In genomic region chr11:100568692-100569091, GRCm38 (mm10) we compare ENCODE assay signal across 25 mouse cellular contexts. TPM values are rescaled to one million over a fixed set of nuclear protein-coding genes. Genes with fewer than 3 reads are reported as not detected.
"Had no signal": no experiment of that assay in that cellular context is flagged by ENCODE, and none has a peak within 500 bp of the region (broad histone marks: within the 10 kb centered on the region; RNA-seq: fewer than 3 reads in every experiment).

No protein-coding gene starts in this region.

- ATAC-seq: hindbrain, embryonic 16.5 days; hindbrain, postnatal 0 days; inflammation-experienced regulatory T-cells, adult 6 months; intestine, embryonic 15.5 days; intestine, embryonic 16.5 days had no signal

- H3K27me3 ChIP-seq: heart, embryonic 15.5 days had no signal

- H3K4me2 ChIP-seq: heart, embryonic 11.5 days; heart, embryonic 12.5 days; heart, embryonic 13.5 days; heart, embryonic 15.5 days; hindbrain, embryonic 12.5 days; hindbrain, embryonic 15.5 days; intestine, embryonic 15.5 days; kidney, embryonic 15.5 days had no signal

- H3K9me3 ChIP-seq: heart, embryonic 10.5 days; heart, embryonic 13.5 days; heart, embryonic 15.5 days; hindbrain, embryonic 10.5 days; hindbrain, embryonic 12.5 days; hindbrain, embryonic 15.5 days; intestine, embryonic 15.5 days; kidney, embryonic 15.5 days had no signal

- H3K27ac ChIP-seq: heart, embryonic 10.5 days; heart, embryonic 13.5 days; heart, embryonic 15.5 days; hindbrain, embryonic 10.5 days; hindbrain, embryonic 12.5 days; hindbrain, embryonic 15.5 days; hindbrain, postnatal 0 days; intestine, embryonic 15.5 days; kidney, embryonic 15.5 days; kidney, postnatal 0 days; layer of hippocampus, adult 2 months; left cerebral cortex, adult 2 months had no signal

- H3K9ac ChIP-seq: heart, embryonic 12.5 days; heart, embryonic 13.5 days; heart, embryonic 15.5 days; hindbrain, embryonic 12.5 days; hindbrain, embryonic 15.5 days; intestine, embryonic 15.5 days; kidney, embryonic 15.5 days had no signal

- H3K4me3 ChIP-seq: heart, embryonic 10.5 days; heart, embryonic 12.5 days; heart, embryonic 13.5 days; heart, embryonic 15.5 days; hindbrain, embryonic 10.5 days; hindbrain, embryonic 12.5 days; hindbrain, embryonic 15.5 days; intestine, embryonic 15.5 days; kidney, embryonic 15.5 days; layer of hippocampus, adult 2 months; left cerebral cortex, adult 2 months had no signal

- H3K36me3 ChIP-seq: heart, embryonic 10.5 days; heart, embryonic 12.5 days; heart, embryonic 13.5 days; heart, embryonic 15.5 days; hindbrain, embryonic 10.5 days; hindbrain, embryonic 12.5 days; hindbrain, embryonic 15.5 days; intestine, embryonic 15.5 days; kidney, embryonic 15.5 days had no signal

- DNase-seq: heart, postnatal 10 days; heart, postnatal 14 days; heart, postnatal 36 days; heart, postnatal 4 days; layer of hippocampus, adult 9-11 months; layer of hippocampus, postnatal 36 days had no signal

RNA-seq across cellular contexts. Expression of gene Ttc25, which starts 23.3 kb away (rescaled TPM):
- total RNA-seq: hematopoietic stem cell, adult 5-6 weeks had no signal
- polyA plus RNA-seq: large intestine, adult 2 months had no signal
